Mouse (Mus musculus) kidney, adult 11 months (tissue): ENCODE results near the gene Tas2r115.
"Not testable (repeated sequence)": the region's sequence is repeated elsewhere in the genome, so short reads cannot be mapped to it uniquely, and the experiment has no call there.

ENCODE experiments used
- DNase-seq: peaks from one replicate; pipeline ENCODE4 v3.0.0; 2022

Gene Tas2r115

DNA sequence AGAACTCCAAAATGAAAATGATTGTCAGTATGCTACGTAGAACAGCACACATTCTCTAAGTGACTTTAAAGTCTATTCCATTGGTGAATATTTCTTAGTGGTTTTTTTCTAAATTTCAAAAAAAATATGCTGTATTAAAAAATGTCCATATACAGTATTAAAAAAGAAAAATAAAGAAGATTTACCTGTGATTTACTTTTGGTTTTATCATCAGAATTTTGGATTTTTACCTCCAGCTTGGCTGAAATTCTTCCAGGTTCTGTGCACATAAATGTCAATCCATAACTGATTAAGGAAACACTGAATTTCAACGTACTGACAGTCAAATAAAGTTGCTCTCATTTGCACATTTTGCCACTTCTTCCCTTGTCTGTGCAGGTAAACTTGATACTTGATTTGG, at the start of gene Tas2r115:
TSS of gene Tas2r115 (minus strand) at position 101 of the 400 bp plus-strand sequence.
- DNase-seq = no peak

DNA sequence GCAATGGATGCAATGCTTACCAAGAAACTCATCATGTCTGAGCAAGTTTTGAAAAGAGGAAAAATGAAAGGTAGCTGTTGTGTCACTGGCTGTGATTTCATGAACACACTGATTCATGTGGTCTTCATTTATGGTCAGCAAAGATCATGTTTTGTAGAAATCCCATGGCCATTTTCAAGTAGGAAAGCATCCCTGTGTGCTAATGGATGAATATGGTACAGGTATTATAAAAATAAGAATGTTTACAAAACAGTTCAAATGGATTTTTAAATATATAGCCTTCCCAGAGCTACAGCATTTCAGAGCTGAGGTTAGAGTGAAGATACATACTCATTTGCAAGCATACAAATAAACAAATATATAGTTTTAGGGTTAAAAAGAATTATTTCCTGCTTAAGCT, 40.2 kb upstream of the Tas2r115 start, which contains the start of gene Tas2r136:
TSS of gene Tas2r136 (minus strand) at position 101 of the 400 bp plus-strand sequence.
- DNase-seq = no peak

DNA sequence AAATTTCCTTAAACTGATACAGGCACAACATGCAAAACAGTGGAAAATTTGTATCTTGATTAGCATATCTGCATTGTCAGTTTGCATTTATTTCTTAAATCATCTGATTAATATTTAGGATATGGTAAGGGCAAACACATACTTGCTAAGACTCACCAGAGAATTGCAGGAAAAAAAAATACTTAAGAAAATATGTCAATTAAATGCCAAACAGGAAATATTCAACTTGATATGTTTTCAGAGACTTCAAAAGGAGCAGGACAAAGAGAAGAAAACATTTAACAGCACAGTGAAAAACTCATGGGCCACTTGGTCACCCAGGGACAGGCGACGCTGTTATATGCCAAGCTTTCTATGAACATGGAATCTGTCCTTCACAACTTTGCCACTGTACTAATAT, 24.0 kb upstream of the Tas2r115 start, which contains the start of gene Tas2r102:
TSS of gene Tas2r102 (plus strand) at position 301 of the 400 bp plus-strand sequence.
- no peak for DNase-seq

DNA sequence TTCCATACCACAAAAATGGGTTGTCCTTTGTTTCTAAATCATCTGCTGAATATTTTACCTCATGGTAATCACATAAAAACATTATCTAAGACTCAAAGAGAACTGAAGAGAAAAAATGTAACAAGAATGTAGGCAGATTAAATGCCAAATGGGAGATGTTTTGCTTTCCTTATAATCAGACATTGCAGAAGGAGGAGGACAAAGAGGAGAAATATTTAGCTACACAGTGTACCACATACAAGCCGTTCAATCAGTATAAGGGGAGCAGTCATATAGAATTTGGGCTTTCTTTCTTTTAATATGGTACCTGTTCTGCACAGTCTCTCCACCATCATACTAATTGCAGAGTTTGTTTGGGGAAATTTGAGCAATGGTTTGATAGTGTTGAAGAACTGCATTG, 16.6 kb upstream of the Tas2r115 start, which contains the start of gene Tas2r124:
TSS of gene Tas2r124 (plus strand) at position 301 of the 400 bp plus-strand sequence.
- no peak for DNase-seq

DNA sequence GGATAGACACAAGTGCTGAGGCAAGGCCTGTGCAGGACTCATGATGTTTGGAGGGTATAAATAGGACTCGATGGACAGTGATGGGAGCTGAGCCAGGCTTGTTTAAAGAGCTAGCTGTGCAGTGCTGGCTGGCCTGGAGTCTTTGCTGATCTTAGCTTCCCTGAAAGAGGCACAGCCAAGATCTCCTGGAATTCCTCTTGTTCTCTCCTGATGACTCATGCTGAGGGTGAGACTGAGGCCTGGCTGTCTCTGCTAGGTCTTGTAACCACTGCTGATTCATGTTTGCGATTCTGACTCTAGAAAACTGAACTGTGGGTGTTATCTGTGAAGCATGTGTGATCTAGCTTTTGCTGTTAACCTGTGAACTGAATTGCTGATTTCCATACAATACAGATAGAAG, 12.4 kb upstream of the Tas2r115 start:
- DNase-seq = no peak

DNA sequence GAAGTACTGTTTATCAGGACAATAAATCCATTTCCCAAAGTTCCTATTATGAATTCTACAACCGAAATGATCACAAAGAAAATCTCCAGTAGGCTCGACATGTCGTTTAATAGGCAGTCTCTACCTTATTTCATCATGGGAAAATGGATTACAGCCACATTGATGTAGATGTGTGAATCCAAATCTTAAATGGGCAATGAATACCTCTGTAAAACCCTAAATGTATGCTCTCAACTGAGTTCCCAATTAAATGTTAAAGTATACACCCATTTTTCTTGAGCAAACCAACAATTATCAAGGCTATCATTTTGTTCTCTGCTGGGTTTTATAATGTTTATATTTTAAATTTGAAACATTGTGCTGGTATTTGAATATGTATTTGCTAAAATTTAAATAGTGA, 26.0 kb downstream of the Tas2r115 start, which contains the start of gene Tas2r122:
TSS of gene Tas2r122 (minus strand) at position 101 of the 400 bp plus-strand sequence.
- no peak for DNase-seq

DNA sequence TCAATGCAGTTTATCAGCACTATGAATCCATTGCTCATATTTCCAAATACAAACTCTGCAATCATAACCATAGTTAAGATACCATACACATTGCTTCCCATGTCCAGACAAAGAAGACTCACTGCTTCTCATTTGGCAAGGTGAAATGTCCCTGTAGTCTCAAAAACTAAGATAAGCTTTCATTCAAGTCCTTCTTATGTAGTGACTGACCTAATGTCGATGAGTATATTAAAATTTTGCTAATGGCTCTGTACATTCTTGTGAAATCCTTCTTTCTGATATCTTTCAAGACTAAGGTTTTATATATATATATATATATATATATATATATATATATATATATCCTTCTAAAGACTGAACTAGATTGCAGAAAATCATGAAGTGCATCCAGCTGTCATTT, 36.9 kb downstream of the Tas2r115 start, which contains the start of gene Tas2r121:
TSS of gene Tas2r121 (minus strand) at position 101 of the 400 bp plus-strand sequence.
- DNase-seq = no peak

DNA sequence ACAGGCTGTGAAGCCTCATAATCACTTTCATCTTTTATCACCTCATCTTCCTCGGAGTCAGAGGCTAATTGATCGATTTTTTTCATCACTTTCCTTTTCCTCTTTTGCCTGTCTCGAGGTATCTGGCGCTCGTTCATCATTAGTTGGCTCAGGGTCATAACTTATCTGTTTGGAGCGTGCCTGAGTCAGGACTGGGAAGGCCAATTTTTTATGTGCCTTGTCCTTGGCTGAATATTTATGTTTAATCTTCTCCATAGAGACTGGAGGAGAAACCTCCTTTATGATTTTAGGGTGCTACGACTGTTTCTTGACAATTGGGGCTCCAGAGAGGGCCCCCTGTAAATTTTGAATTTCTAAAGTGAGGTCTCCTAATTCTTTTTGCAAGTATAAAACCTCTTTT, 46.2 kb downstream of the Tas2r115 start:
- not testable (repeated sequence) for DNase-seq
